Mouse (Mus musculus): ENCODE measurements around the gene Cdc37.
"Not testable (repeated sequence)": the region's sequence is repeated elsewhere in the genome, so short reads cannot be mapped to it uniquely, and the experiment has no call there.

DNA sequence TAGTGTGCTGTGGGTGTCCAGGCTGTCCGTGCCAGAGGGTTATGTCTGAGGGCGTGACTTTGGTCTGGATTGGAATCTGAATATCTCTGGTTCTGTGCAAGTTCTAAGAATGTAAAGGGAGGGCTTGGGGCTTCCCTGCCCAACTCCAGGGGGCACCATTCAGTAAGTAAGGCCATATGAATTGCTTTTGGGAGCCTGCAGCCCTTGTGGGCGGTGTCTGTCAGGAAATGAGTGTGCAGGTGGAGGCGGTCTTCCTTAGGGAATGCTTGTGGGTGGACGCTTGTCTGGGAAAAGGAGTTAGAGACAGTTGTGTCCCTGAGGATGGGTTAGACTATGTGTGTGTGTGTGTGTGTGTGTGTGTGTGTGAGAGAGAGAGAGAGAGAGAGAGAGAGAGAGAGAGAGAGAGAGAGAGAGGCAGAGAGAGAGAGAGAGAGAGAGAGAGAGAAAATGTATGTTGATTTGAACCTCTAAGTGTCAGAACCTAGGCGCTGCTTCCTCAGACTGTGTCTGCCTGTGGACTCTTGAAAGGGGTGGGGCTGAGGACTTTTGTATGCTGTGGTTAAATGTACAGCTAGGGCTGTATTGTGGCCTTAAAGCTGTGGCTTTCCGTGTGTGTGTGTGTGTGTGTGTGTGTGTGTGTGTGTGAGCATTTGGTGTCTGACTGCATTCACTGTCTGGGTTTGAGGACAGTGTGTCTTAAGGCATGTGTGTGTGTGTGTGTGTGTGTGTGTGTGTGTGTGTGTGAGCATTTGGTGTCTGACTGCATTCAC is 46.1 kb upstream of the Cdc37 start:
- not testable (repeated sequence) for TF ChIP-seq CTCF (IDR thresholded peaks at IDR 0.05 in 2 of 3, conservative IDR thresholded peaks at IDR 0.05 in 1 of 3; ENCODE audit: control insufficient read depth in 1 of 3, insufficient read depth in 1 of 3, low read depth in 2 of 3, low read length in 3 of 3, poor library complexity in 1 of 3, severe bottlenecking in 1 of 3); POLR2A (IDR thresholded peaks at IDR 0.05; ENCODE audit: control insufficient read depth in 1 of 2, insufficient read depth in 1 of 2, low read depth in 1 of 2, low read length in 2 of 2, poor library complexity in 1 of 2); JUND (IDR thresholded peaks at IDR 0.05; ENCODE audit: low read depth, low read length); TCF12 (IDR thresholded peaks at IDR 0.05; ENCODE audit: low read depth, low read length); MXI1 (IDR thresholded peaks at IDR 0.05; ENCODE audit: low read depth, low read length); GATA1 (IDR thresholded peaks at IDR 0.05; ENCODE audit: low read depth, low read length); MAFK (IDR thresholded peaks at IDR 0.05; ENCODE audit: borderline replicate concordance, low read depth, low read length)
